Mouse (Mus musculus) liver, postnatal 0 days (tissue): Measurements from ENCODE around the gene Camkk2. TPM values are rescaled to one million over a fixed set of nuclear protein-coding genes. Genes with fewer than 3 reads are reported as not detected.
A peak's percentile ranks its signal among the peaks of the same experiment; 100 is the strongest.

Source experiments
- ATAC-seq: fragments of 200-750 bp; cut with Nextera tagmentation; 2 replicates; pipeline ENCODE4 v1.8.0; 2017; ENCODE audit warnings: mild to moderate bottlenecking, moderate library complexity
- DNase-seq: peaks from one replicate; pipeline ENCODE4 v3.0.0-alpha.2; 2016
- H3K27ac ChIP-seq: fragments of 300-500 bp; sonication (generic); 2 replicates; pipeline ENCODE4 v1.5.1; 2014; ENCODE audit warnings: antibody characterized with exemption, moderate library complexity, mild to moderate bottlenecking, low read depth
- H3K27me3 ChIP-seq: fragments of 300-500 bp; sonication (generic); 2 replicates; pipeline ENCODE4 v1.6.1; 2014; ENCODE audit warnings: low read length, control low read depth, mixed read lengths; ENCODE audit not compliant: insufficient read depth
- H3K36me3 ChIP-seq: fragments of 300-500 bp; sonication (generic); replicated peaks from 2 replicates; pipeline ENCODE4 v1.6.1; 2014; ENCODE audit warnings: mild to moderate bottlenecking, control low read depth, low read length, moderate library complexity, mixed read lengths; ENCODE audit not compliant: insufficient read depth
- H3K4me1 ChIP-seq: fragments of 300-500 bp; sonication (generic); 2 replicates; pipeline ENCODE4 v1.6.1; 2014; ENCODE audit warnings: antibody characterized with exemption, mild to moderate bottlenecking, control low read depth; ENCODE audit not compliant: insufficient read depth
- H3K4me2 ChIP-seq: fragments of 300-500 bp; sonication (generic); 2 replicates; pipeline ENCODE4 v1.6.1; 2014; ENCODE audit warnings: low read depth, mild to moderate bottlenecking, low read length, moderate library complexity, mixed read lengths
- H3K4me3 ChIP-seq: fragments of 300-500 bp; sonication (generic); 2 replicates; pipeline ENCODE4 v1.5.1; 2014; ENCODE audit warnings: low read depth, low read length
- H3K9ac ChIP-seq: fragments of 300-500 bp; sonication (generic); replicated peaks from 2 replicates; pipeline ENCODE4 v1.6.1; 2014; ENCODE audit warnings: mild to moderate bottlenecking, moderate library complexity
- H3K9me3 ChIP-seq: fragments of 300-500 bp; sonication (generic); 2 replicates; pipeline ENCODE4 v1.6.1; 2016; ENCODE audit warnings: mild to moderate bottlenecking, control low read depth, low read length, mixed read lengths
- CTCF ChIP-seq: sonication (generic); IDR thresholded peaks from 2 replicates; pipeline ENCODE4 v1.5.1; 2016; ENCODE audit warnings: antibody characterized with exemption, low read depth
- EP300 ChIP-seq: IDR thresholded peaks from 2 replicates; pipeline ENCODE4 v1.6.1; 2016; ENCODE audit warnings: antibody characterized with exemption, low read depth, mild to moderate bottlenecking
- WGBS: fragments of 180-500 bp; shearing (Covaris S2); extraction: QIAGEN DNeasy Blood & Tissue Kit; methylation state at CpG from one replicate; pipeline ENCODE4 v1.1.7; 2014; ENCODE audit not compliant: insufficient replicate concordance; 5-methylcytosine and 5-hydroxymethylcytosine counted together
- polyA plus RNA-seq: library from polyadenylated mRNA; unstranded; fragments of >200 nt; fragmentation: Nextera tagmentation; extraction: Ambion mirVana; gene quantifications from 2 replicates; pipeline ENCODE4 v1.2.1, GENCODE M21; 2015

Camkk2 gene
- polyA plus RNA-seq, 1 experiment from 2014 or later = 10.6 TPM

DNA sequence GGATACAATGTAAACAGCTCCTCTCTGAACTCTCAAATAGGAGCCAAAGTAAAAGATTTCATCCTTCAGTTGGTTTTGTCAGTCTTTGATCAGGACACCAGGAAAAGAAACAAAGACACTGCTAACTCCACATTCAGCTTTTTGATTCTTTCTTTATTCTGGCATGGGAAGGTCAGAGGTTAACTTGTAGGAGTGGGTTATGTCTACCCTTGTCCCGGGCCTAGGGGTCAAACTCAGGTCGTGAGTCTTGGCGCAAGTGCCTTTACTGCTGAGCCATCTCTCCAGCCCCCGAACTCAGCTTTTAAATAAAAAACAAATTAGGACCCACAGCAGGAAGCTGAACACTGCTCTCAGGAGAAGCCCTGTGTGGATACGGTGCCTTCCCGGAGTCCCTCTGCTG, 23.1 kb downstream of the Camkk2 start:
- Histone ChIP-seq H3K27me3 (no peaks in the 10 kb centered on the region), H3K27ac (no peak overlapping the region), H3K4me3 (no peak overlapping the region), H3K9me3 (no peaks in the 10 kb centered on the region), H3K9ac (no peak overlapping the region), H3K36me3 (peaks cover 14% of the 10 kb centered on the region; the same call in 1 of the 2 replicates), H3K4me2 (no peak overlapping the region), H3K4me1 (peaks cover 7% of the 10 kb centered on the region; the same call in 1 of the 2 replicates)
- ATAC-seq = no peak
- WGBS = 78% methylated on average over 6 of the region's 6 CpGs
- no peak for DNase-seq
- no peak for TF ChIP-seq CTCF
- no peak for TF ChIP-seq EP300

DNA sequence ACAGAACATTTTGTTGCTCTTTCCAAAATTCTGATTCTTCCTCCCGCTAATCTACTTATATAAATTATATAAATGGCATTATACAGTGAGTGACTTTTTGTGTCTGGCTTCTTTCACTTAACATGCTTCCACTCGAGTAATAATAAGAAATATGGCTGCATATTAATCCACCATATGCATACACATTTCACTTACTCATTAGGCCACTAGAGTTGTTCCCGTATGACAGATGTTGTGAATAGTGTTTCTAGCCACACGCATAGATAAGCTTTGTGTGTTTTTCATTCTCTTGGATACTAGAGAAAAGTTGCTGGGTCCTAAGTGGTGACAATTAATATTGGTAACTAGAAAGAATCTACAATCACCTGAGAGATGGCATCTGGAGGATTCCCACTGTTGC, 23.6 kb downstream of the Camkk2 start:
- Histone ChIP-seq H3K27me3 (no peaks in the 10 kb centered on the region), H3K36me3 (peaks cover 14% of the 10 kb centered on the region; the same call in 1 of the 2 replicates), H3K4me2 (no peak overlapping the region), H3K4me1 (peaks cover 2% of the 10 kb centered on the region; the same call in 1 of the 2 replicates), H3K27ac (no peak overlapping the region), H3K9ac (no peak overlapping the region), H3K9me3 (no peaks in the 10 kb centered on the region), H3K4me3 (no peak overlapping the region)
- no peak for TF ChIP-seq EP300
- TF ChIP-seq CTCF = no peak
- 93% methylated on average over 4 of the region's 4 CpGs for WGBS
- ATAC-seq (no peak), DNase-seq (no peak)

DNA sequence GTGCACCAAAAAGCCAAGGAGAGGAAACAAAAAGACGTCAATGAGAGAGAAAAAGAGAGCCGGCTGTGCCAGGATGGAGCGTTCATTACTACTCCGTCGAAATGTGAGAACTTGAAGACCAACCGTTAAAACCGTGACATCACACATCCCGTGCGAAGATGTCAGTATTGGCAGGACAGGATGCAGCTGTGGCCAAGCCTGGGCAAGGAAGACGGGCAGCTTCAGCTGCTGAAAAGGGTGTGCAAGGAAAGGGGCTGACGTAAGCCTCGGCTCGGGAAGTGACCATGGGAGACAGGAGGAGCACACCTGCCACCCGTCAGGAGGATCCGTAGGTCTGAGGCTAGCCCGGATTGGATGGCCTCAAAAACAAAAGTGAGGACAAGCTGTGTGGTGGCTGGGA, 24.7 kb downstream of the Camkk2 start:
- Histone ChIP-seq H3K4me3 (no peak overlapping the region), H3K9me3 (no peaks in the 10 kb centered on the region), H3K4me2 (no peak overlapping the region), H3K27me3 (no peaks in the 10 kb centered on the region), H3K36me3 (peaks cover 18% of the 10 kb centered on the region), H3K27ac (0 out of 2 replicates have a peak overlapping the region, but pooled peaks have one; percentile 5), H3K9ac (no peak overlapping the region), H3K4me1 (no peaks in the 10 kb centered on the region)
- DNase-seq (no peak), ATAC-seq (0 out of 2 replicates have a peak, but pooled peaks have one; percentile 13)
- WGBS = 76% methylated on average over 16 of the region's 16 CpGs
- TF ChIP-seq EP300 = no peak
- no peak for TF ChIP-seq CTCF

DNA sequence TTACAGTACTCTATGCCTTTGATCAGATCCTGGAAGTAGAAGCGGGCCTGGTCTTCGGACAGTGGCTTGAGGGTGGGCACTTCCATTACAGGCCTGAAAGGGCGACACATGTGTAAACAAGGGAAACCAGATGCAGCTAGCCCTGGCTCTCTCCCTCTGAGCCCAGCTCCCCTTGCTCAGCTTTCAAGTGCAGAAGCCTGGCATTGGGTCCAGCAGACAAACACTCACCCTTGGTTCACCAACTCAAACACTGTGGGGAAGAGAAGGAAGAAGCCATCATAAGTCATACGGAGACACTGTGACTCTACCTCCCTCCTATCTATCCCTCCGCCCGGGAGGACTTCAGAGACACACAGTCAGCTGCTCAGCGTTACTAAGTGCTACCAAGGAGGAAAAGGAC, 31.3 kb downstream of the Camkk2 start:
- Histone ChIP-seq H3K36me3 (peaks cover 36% of the 10 kb centered on the region), H3K4me1 (no peaks in the 10 kb centered on the region), H3K4me2 (no peak overlapping the region), H3K4me3 (no peak overlapping the region), H3K27ac (no peak overlapping the region), H3K27me3 (no peaks in the 10 kb centered on the region), H3K9ac (no peak overlapping the region), H3K9me3 (no peaks in the 10 kb centered on the region)
- TF ChIP-seq CTCF (no peak), EP300 (no peak)
- WGBS = 91% methylated on average over 7 of the region's 7 CpGs
- ATAC-seq (no peak), DNase-seq (no peak)

DNA sequence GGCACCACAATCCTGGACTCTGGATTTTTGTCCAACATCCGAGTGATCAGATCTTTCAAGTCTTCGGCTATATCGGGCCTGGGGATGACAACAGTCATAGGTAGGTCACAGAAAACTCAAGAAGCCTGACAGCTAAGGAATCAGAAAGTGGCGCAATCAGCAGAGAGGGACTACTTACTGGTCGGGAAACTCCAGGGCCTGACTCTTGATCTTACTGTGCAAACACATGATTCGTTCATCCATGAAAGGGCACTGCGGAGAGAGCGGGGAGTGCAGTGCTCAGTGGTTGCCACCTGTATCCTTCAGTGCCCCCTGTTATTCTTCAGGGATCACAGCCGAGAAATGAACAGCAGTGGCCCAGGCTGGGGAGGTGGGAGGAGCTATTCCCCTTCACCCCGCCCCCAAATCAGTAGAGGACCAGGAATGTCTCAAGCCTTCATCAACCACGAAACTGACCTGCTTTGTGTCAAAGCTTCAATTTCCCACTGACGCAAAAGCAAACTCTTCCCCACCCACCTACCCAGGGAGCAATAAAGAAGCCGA, 35.3 kb downstream of the Camkk2 start:
- H3K27me3 ChIP-seq = no peaks in the 10 kb centered on the region
- ATAC-seq (no peak), DNase-seq (no peak)
- no peak overlapping the region for H3K4me3 ChIP-seq
- H3K27ac ChIP-seq = no peak overlapping the region
- no peak overlapping the region for H3K9ac ChIP-seq
- no peak overlapping the region for H3K4me2 ChIP-seq
- peaks cover 44% of the 10 kb centered on the region for H3K36me3 ChIP-seq
- 86% methylated on average over 13 of the region's 13 CpGs for WGBS
- H3K9me3 ChIP-seq = no peaks in the 10 kb centered on the region
- no peak for TF ChIP-seq CTCF
- TF ChIP-seq EP300 = no peak
- H3K4me1 ChIP-seq = no peaks in the 10 kb centered on the region

DNA sequence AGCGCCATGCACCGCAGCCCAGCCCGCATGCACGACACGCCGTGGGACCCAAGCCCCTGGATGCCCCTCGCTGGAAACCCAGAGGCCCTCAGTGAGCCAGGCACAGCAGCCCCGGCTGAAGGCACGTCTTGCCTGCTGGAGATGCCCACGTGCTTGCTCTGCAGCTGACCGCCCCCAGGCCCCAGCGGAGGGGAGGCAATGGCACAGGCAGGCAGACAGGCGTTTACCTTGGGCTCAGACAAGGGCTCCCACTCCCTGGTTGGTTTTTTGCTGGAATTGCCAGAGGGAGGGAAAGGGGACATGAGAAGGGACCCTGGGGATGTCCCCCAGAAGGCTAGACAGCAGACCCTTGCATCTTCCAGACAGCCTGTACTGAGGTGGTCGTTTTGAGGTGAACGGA, 42.4 kb downstream of the Camkk2 start:
- peaks cover 8% of the 10 kb centered on the region for H3K36me3 ChIP-seq
- H3K9ac ChIP-seq = no peak overlapping the region
- H3K4me1 ChIP-seq = peaks cover 17% of the 10 kb centered on the region
- H3K27ac ChIP-seq = no peak overlapping the region
- no peaks in the 10 kb centered on the region for H3K9me3 ChIP-seq
- 92% methylated on average over 15 of the region's 15 CpGs for WGBS
- DNase-seq = no peak
- TF ChIP-seq EP300 (no peak), CTCF (no peak)
- no peaks in the 10 kb centered on the region for H3K27me3 ChIP-seq
- no peak overlapping the region for H3K4me2 ChIP-seq
- no peak for ATAC-seq
- no peak overlapping the region for H3K4me3 ChIP-seq
